Mouse (Mus musculus): ENCODE results near the gene Ccr2.
"Not testable (repeated sequence)": the region's sequence is repeated elsewhere in the genome, so short reads cannot be mapped to it uniquely, and the experiment has no call there.

Ccr2 gene

DNA sequence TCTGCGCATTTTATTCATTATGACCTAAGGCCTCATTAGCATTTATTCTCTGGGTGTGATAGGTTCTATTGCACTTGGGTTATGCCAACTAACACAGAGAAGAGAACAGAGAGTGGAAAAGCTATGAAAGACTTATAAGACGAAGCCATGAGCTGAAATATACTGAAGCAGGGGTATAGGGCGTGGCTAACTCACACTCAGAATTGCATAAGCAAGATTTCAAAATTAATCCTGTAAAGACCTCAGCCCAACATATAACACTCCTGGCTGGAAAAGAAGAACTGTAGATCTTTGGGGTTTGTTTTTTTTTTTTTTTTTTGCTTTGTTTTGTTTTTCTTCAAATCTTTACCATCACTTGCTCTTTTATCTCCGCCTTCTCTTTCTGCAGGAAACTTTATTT is at the start of gene Ccr2:
Ccr2 (plus strand) TSS at position 228 of the 400 bp plus-strand sequence.
- DNase-seq (ENCODE audit: low spot score in 2 of 2), result no peak

DNA sequence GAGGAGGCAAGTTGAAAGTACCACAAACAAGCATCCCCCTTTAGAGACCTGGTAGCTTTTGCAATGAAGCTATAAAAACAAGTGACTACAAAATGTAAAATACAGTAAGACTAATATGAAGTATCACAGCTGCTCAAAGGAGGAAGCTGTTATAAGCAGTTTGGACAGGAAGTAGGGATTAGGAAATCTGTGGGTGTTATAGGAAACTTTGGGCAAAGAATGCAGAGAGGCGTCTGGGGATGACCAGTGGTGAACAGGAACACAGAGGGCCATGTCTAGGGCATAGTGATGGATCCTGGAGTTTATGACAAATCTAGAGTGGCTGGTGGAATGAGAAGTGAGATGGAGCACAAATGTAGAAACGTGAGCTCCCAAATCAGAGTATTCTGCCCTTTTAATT is 48.2 kb upstream of the Ccr2 start:
- DNase-seq (ENCODE audit: low spot score in 2 of 2), result no peak

GRCm38 (mm10) chr9:124056158-124056709 is 45.5 kb upstream of the Ccr2 start:
- DNase-seq (ENCODE audit: low spot score in 2 of 2), result no peak

DNA sequence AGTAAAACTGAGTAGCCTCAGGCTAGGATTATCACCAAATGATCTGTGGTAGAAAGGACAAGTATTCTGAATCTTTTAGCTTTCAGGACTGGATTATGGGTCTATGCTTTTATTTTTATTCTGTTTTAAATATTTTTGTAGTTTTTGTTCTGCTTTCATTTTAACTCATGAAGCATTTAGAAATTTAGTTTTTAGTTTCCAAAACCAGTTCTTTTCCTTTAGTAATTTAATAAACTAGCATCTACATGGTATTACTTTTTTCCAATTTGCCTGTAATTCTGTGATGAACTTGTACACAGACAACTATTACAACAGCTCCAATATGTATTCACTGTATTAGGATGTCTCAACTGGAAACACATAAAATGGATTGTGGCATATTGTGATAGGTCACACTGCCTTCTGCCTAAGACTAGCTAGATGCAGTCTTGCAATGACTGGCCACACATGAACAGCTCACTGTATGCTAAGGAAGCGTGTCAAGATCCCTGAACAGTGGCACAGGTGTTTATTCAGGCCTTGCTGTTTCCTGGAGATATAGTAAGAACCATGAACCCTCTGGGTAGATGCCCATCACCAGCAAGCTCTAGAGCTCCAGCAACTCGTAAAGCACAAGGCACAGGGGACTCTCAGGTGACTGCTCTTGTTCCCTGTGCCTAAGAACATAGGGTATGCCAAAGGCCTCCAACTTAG is 41.9 kb upstream of the Ccr2 start:
- DNase-seq (ENCODE audit: low spot score in 2 of 2), result no peak

- not testable (repeated sequence) for DNase-seq (ENCODE audit: low spot score in 2 of 2)
Measured at GRCm38 (mm10) chr9:124061474-124062432, 40.0 kb upstream of the Ccr2 start.

- DNase-seq (ENCODE audit: low spot score in 2 of 2), result no peak
Measured at GRCm38 (mm10) chr9:124066572-124067103, 35.1 kb upstream of the Ccr2 start.

DNA sequence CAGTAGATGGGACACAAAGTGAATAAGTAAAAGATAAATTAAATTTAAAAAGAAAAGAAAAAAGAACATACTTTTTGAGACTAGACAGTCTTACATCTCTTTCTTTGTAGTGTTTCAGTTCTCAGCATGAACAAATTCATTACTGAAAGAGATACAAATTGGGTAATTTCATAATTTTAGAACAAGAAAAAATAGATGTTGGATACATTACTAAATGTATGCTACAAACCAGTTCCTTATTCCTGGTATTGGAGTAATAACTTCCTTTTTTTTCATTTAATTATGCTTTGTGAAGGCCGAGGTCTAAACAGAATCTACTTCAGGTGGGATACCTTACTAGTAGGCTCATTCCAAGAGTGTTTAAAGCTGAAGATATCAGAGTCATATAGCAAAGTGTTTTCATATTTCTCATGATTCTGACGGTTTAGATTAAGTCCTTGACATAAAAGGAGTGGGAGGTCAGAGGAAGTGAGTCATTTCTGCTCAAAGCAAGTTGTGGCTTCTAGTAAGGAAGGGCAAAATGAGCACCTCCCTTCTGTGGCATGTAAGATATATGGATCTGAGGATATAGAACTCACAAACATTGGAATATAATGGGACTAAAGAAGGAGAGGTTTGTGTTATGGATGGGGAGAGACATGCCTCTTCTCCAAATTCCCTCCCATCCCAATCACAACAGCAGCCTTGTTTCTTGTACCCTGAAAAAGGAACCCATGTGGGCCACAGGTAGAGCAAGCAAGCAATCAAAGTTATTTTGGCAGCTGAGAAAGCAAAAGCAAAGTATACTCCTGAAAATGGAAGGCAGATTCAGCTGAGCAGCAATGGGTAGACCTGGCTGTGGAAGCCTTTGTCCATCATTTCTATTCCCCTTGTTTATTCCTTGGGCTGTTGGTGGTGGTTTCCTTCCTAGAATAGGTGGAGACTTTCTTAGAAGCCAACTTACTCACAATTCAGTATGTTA is 33.4 kb upstream of the Ccr2 start:
- DNase-seq (ENCODE audit: low spot score in 2 of 2), result no peak

DNA sequence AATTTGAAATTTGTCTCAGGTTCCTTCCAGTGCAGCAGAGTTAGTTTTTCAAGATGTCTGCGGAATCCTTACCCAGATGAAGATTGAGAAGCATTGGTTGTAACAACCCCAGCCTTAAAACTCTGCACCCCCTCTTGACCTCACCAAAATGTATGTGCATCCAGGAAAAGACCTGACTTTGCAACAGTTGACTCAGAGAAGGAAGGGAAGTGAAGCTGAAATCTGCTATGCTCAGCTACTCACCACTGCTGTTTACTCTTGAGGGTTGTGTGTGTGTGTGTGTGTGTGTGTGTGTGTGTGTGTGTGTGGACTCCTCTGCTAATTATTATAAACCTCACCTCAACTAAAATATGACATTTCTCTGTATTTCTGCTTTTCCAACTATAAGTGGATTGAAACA is 30.2 kb upstream of the Ccr2 start:
- no peak for DNase-seq (ENCODE audit: low spot score in 2 of 2)

GRCm38 (mm10) chr9:124079803-124080202 is 21.9 kb upstream of the Ccr2 start:
- DNase-seq (ENCODE audit: low spot score in 2 of 2), result no peak

DNA sequence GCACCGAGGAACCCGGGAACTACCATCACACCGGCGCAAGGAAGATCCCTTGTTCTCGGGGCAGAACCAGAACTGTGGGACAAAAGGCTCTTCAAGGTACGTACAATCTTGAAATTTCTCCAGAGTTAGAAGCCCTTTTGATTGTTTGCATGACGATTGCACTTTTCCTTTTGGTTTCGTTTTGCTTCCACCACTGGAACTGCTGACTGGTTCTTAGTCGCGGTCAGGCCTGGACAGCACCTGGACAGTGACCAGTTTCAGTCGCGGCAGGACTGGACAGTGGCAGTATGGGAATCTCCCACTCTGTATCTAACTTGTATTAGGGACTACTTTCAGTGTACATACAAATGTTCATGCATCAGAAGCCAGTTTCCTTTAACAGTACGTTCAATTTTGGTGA is 21.3 kb upstream of the Ccr2 start:
- DNase-seq (ENCODE audit: low spot score in 2 of 2), result not testable (repeated sequence)

GRCm38 (mm10) chr9:124090441-124090840 is 11.3 kb upstream of the Ccr2 start:
- no peak for DNase-seq (ENCODE audit: low spot score in 2 of 2)

- DNase-seq (ENCODE audit: low spot score in 2 of 2), result no peak
Measured at GRCm38 (mm10) chr9:124099127-124099526, 2.6 kb upstream of the Ccr2 start.

- no peak for DNase-seq (ENCODE audit: low spot score in 2 of 2)
Measured at GRCm38 (mm10) chr9:124100357-124100756, 1.4 kb upstream of the Ccr2 start.

- no peak for DNase-seq (ENCODE audit: low spot score in 2 of 2)
Measured at GRCm38 (mm10) chr9:124103199-124103598, 1.4 kb downstream of the Ccr2 start.

GRCm38 (mm10) chr9:124105196-124105595 is 3.4 kb downstream of the Ccr2 start:
- no peak for DNase-seq (ENCODE audit: low spot score in 2 of 2)

GRCm38 (mm10) chr9:124107232-124107631 is 5.5 kb downstream of the Ccr2 start:
- DNase-seq (ENCODE audit: low spot score in 2 of 2), result no peak

- no peak for DNase-seq (ENCODE audit: low spot score in 2 of 2)
Measured at GRCm38 (mm10) chr9:124108356-124109127, 6.8 kb downstream of the Ccr2 start.

- no peak for DNase-seq (ENCODE audit: low spot score in 2 of 2)
Measured at GRCm38 (mm10) chr9:124111997-124112396, 10.2 kb downstream of the Ccr2 start.

- no peak for DNase-seq (ENCODE audit: low spot score in 2 of 2)
Measured at GRCm38 (mm10) chr9:124112591-124113239, 11.0 kb downstream of the Ccr2 start.

- DNase-seq (ENCODE audit: low spot score in 2 of 2), result no peak
Measured at GRCm38 (mm10) chr9:124113777-124114176, 12.0 kb downstream of the Ccr2 start.

All from frontal cortex, postnatal 25 days (tissue).